Mouse (Mus musculus): Measurements from ENCODE around the gene Fignl1.

DNA sequence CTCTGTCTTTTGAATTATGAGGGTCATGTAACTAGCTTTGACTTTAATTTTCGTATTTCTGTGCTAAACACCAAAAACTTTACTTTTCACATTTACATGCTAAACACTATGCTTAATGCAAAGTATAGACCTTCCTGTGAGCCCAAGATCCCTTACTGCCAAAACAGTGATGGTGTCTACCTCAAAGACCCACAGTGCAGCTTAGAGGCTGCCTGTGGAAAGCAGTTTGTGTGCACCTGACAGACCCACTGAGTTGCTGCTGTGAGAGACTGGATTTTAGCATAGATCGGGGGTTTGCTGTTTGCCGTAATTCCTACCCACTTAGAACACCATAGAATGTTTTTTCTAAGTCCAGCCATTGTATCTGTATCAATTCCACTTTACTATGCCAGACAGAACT is 69.7 kb downstream of the Fignl1 start:
- TF ChIP-seq POLR2A (IDR thresholded peaks at IDR 0.05; ENCODE audit: borderline replicate concordance, extremely low read depth, low read depth, low read length), result no peak
- TF ChIP-seq CTCF (IDR thresholded peaks at IDR 0.05; ENCODE audit: insufficient read depth, low read length), result no peak

Measured in lung, adult 2 months (tissue).